Mouse (Mus musculus): ENCODE data around the gene Slc8a3. TPM values are rescaled to one million over a fixed set of nuclear protein-coding genes. Genes with fewer than 3 reads are reported as not detected.

Gene Slc8a3
- polyA plus RNA-seq, 1 experiment from 2014 or later, result 0.05 TPM

GRCm38 (mm10) chr12:81235456-81236330 lies 97.3 kb downstream of the Slc8a3 start:
- Histone ChIP-seq H3K4me3 (no peak overlapping the region), H3K27ac (no peak overlapping the region), H3K36me3 (no peaks in the 10 kb centered on the region), H3K4me1 (no peaks in the 10 kb centered on the region), H3K27me3 (replicated peaks) (no peaks in the 10 kb centered on the region), H3K9me3 (replicated peaks) (no peaks in the 10 kb centered on the region), H3K9ac (no peak overlapping the region), H3K4me2 (no peak overlapping the region)
- 62% methylated on average over 10 of the region's 10 CpGs for WGBS (ENCODE audit: insufficient replicate concordance)
- ATAC-seq, result no peak

GRCm38 (mm10) chr12:81233746-81234380 lies 99.1 kb downstream of the Slc8a3 start:
- Histone ChIP-seq H3K36me3 (no peaks in the 10 kb centered on the region), H3K27ac (no peak overlapping the region), H3K9ac (no peak overlapping the region), H3K4me2 (no peak overlapping the region), H3K9me3 (replicated peaks) (no peaks in the 10 kb centered on the region), H3K4me3 (no peak overlapping the region), H3K27me3 (replicated peaks) (no peaks in the 10 kb centered on the region), H3K4me1 (no peaks in the 10 kb centered on the region)
- 67% methylated on average over 1 of the region's 1 CpGs for WGBS (ENCODE audit: insufficient replicate concordance)
- no peak for ATAC-seq

DNA sequence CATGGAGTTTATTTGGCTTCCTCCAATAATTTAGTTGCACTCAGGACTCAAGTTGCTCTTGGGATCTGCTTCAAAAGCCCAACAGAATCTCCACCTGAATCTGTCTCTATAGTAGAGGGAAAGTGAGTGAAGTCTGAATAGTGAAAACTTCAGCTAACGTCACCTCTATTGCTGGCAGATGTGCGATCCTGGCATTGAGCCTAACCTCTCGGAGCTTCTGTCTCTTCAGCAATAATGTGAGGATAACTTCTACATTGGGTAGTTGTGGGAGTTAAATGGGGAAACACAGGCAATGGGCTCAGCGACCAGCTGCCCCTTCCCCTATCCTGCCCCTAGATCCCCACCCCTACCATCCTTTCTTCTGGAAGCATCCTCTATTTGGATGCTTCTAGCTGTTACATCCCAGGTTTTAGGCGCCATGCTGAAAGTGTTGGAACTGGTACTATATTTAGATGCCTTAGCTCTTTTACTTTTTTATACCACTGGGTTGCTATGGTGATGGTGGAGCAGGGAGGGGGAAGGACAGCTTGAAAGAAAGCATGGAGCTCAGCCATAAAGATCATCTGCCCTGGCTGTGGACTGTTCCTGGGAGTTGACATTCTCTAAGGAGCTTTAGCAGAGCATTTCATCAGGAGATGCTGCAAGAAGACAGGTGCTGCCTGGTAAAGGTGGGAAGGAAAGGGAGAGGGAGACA lies 105.1 kb downstream of the Slc8a3 start:
- no peak overlapping the region for H3K4me2 ChIP-seq
- H3K9ac ChIP-seq, result no peak overlapping the region
- H3K36me3 ChIP-seq, result no peaks in the 10 kb centered on the region
- no peaks in the 10 kb centered on the region for H3K4me1 ChIP-seq
- no peaks in the 10 kb centered on the region for H3K27me3 ChIP-seq (replicated peaks)
- 52% methylated on average over 5 of the region's 5 CpGs for WGBS (ENCODE audit: insufficient replicate concordance)
- H3K4me3 ChIP-seq, result no peak overlapping the region
- ATAC-seq, result no peak
- no peak overlapping the region for H3K27ac ChIP-seq
- no peaks in the 10 kb centered on the region for H3K9me3 ChIP-seq (replicated peaks)

GRCm38 (mm10) chr12:81226590-81226989 lies 106.4 kb downstream of the Slc8a3 start:
- Histone ChIP-seq H3K36me3 (no peaks in the 10 kb centered on the region), H3K4me1 (no peaks in the 10 kb centered on the region), H3K9me3 (replicated peaks) (no peaks in the 10 kb centered on the region), H3K27ac (no peak overlapping the region), H3K4me2 (no peak overlapping the region), H3K27me3 (replicated peaks) (no peaks in the 10 kb centered on the region), H3K9ac (no peak overlapping the region), H3K4me3 (no peak overlapping the region)
- 45% methylated on average over 3 of the region's 3 CpGs for WGBS (ENCODE audit: insufficient replicate concordance)
- ATAC-seq, result no peak

DNA sequence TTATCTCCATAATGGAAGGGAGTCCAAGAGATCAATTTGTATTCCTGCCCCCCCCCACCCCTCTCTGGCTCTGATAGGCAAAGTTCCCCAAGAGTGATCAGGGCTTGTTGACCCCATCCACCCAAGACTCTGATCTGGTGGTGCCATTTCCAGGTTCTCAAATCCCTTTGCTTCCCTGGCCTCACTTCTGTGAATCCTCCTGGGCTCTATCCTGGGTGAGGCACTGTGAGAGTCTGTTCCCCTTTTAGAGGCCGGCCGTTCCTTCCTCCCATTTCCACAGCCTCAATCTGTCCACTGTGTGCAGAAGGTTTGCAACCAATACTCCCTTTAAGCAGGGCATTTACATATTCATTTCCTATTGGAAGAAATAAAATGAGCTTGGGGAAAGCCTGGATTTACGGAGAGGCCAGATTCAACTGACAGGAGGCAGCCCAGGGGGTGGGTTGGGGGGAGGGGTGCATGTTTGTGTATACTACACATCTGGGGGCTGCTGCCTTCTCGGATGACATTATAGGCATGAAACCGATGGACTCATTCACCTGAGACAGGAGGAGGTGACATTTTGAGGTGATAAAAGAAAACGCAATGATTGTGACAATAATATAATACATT lies 106.9 kb downstream of the Slc8a3 start:
- 39% methylated on average over 6 of the region's 6 CpGs for WGBS (ENCODE audit: insufficient replicate concordance)
- H3K27me3 ChIP-seq (replicated peaks), result no peaks in the 10 kb centered on the region
- no peak overlapping the region for H3K27ac ChIP-seq
- H3K4me3 ChIP-seq, result no peak overlapping the region
- no peaks in the 10 kb centered on the region for H3K9me3 ChIP-seq (replicated peaks)
- no peaks in the 10 kb centered on the region for H3K36me3 ChIP-seq
- no peaks in the 10 kb centered on the region for H3K4me1 ChIP-seq
- H3K4me2 ChIP-seq, result no peak overlapping the region
- H3K9ac ChIP-seq, result no peak overlapping the region
- ATAC-seq, result no peak

- Histone ChIP-seq H3K9me3 (replicated peaks) (no peaks in the 10 kb centered on the region), H3K4me2 (no peak overlapping the region), H3K27ac (no peak overlapping the region), H3K9ac (no peak overlapping the region), H3K4me1 (no peaks in the 10 kb centered on the region), H3K4me3 (no peak overlapping the region), H3K27me3 (replicated peaks) (no peaks in the 10 kb centered on the region), H3K36me3 (no peaks in the 10 kb centered on the region)
- no peak for ATAC-seq
- 54% methylated on average over 2 of the region's 2 CpGs for WGBS (ENCODE audit: insufficient replicate concordance)
These were observed 108.1 kb downstream of the Slc8a3 start for GRCm38 (mm10) chr12:81224843-81225242.

GRCm38 (mm10) chr12:81223276-81223675 lies 109.7 kb downstream of the Slc8a3 start:
- H3K4me1 ChIP-seq, result no peaks in the 10 kb centered on the region
- H3K9me3 ChIP-seq (replicated peaks), result no peaks in the 10 kb centered on the region
- 46% methylated on average over 2 of the region's 2 CpGs for WGBS (ENCODE audit: insufficient replicate concordance)
- H3K4me3 ChIP-seq, result no peak overlapping the region
- no peak overlapping the region for H3K9ac ChIP-seq
- no peak for ATAC-seq
- no peaks in the 10 kb centered on the region for H3K36me3 ChIP-seq
- no peak overlapping the region for H3K27ac ChIP-seq
- no peaks in the 10 kb centered on the region for H3K27me3 ChIP-seq (replicated peaks)
- no peak overlapping the region for H3K4me2 ChIP-seq

DNA sequence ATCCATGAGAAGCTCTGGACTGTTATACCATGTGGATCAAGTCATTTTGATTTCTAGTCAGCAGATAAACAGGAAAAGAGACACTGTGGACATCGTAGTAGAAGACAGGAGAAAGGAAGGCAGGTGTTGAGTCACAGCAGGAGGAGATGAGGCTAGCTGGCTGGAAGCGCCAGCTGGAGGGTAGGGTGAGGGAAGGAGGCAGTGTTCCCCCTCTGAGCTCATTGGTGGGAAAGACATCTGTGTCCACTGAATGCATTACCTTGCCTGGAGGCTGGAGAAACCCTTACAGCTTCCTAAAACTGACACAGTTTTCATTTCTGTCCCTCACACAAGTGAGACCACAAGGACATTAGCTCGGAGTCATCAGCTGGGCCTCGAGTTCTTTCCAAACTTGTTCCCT lies 113.6 kb downstream of the Slc8a3 start:
- H3K4me3 ChIP-seq, result no peak overlapping the region
- no peaks in the 10 kb centered on the region for H3K27me3 ChIP-seq (replicated peaks)
- ATAC-seq, result no peak
- 45% methylated on average over 4 of the region's 4 CpGs for WGBS (ENCODE audit: insufficient replicate concordance)
- no peak overlapping the region for H3K9ac ChIP-seq
- no peak overlapping the region for H3K4me2 ChIP-seq
- no peak overlapping the region for H3K27ac ChIP-seq
- H3K9me3 ChIP-seq (replicated peaks), result no peaks in the 10 kb centered on the region
- no peaks in the 10 kb centered on the region for H3K36me3 ChIP-seq
- no peaks in the 10 kb centered on the region for H3K4me1 ChIP-seq

DNA sequence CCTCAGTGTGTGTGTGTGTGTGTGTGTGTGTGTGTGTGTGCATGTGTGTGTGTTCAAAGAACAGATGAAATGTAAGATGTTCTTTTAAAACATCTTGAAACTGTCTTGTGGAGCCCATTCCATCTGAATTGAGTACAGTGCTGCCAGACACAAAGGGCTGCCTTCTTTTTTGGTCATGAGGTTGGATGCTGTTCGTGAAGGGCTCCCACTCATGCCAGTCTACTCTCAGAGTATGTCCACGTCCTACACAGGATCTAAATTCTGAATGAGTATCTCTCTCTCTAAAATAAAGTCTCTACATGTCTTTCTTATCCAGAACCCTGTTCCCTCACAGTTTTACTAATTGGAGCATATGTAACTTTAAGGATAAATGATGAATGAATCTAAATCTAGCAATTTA lies 124.4 kb downstream of the Slc8a3 start:
- no peak for ATAC-seq
- no peak overlapping the region for H3K27ac ChIP-seq
- H3K9me3 ChIP-seq (replicated peaks), result no peaks in the 10 kb centered on the region
- H3K4me1 ChIP-seq, result no peaks in the 10 kb centered on the region
- no peak overlapping the region for H3K4me3 ChIP-seq
- no peak overlapping the region for H3K4me2 ChIP-seq
- 26% methylated on average over 2 of the region's 2 CpGs for WGBS (ENCODE audit: insufficient replicate concordance)
- H3K27me3 ChIP-seq (replicated peaks), result no peaks in the 10 kb centered on the region
- no peak overlapping the region for H3K9ac ChIP-seq
- H3K36me3 ChIP-seq, result no peaks in the 10 kb centered on the region

DNA sequence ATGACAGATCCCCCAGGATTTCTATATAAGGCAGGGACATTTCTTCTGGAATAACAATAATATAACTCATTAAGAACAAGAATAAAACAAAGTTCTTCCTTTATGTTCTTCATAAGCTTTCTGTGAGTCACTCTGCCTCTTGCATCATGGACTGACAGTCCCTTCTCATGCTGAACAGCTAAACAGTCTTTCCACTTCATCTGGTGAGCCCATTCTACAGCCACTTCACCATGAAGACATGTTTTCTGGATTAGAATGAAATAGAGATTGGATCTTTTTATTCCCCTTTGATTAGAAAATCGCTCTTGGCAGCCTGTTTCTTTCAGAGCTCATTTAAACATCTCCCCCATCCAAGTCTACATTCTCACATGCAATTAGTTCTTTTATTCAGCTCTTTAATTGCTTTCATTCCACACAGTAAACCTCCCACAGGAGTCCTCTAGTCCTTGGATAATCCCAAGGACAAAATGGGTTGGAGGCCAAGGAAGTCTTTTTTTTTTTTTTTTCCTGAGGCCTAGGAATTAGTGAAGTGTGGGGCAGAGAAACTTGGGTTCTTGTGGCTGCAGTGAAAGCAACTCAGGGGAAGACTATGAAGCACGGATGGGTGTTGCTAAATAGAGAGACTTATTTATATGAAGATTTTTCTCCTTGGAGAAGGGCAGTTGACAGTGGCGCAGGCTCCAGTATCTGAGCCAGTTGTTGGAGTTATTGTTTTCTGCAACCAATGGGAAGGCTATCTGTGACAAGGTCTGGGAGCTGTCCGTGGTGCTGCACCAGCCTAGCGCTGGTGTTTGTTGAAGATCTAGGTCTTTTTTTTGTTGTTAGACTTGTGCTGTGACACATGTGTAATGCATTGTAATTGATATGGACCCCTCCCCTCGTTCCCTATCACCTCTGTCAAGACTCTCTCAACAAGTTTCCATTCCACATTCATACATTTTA lies 127.1 kb downstream of the Slc8a3 start:
- H3K9ac ChIP-seq, result no peak overlapping the region
- 18% methylated on average over 6 of the region's 6 CpGs for WGBS (ENCODE audit: insufficient replicate concordance)
- H3K27ac ChIP-seq, result no peak overlapping the region
- no peaks in the 10 kb centered on the region for H3K36me3 ChIP-seq
- ATAC-seq, result no peak
- no peak overlapping the region for H3K4me3 ChIP-seq
- no peaks in the 10 kb centered on the region for H3K4me1 ChIP-seq
- H3K9me3 ChIP-seq (replicated peaks), result no peaks in the 10 kb centered on the region
- H3K4me2 ChIP-seq, result no peak overlapping the region
- no peaks in the 10 kb centered on the region for H3K27me3 ChIP-seq (replicated peaks)

DNA sequence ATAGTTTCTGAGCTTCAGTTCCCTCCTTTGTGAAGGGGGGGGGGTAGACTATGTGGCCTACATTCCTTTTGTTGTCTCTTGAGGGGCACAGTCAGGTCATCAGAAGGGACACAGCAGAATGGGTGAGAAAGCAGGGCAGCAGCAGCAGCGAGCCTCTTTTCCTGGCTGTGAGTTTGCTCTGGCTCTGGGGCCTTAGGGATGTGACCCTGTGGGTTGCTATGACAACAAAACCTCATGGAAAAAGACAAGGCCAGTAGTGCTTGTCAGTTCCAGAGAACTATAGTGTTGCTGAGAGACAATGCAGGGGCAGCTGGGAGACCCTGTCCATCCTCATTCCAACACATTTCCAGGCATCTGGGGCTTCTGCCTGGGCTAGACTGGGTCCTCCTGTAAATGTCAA lies 129.8 kb downstream of the Slc8a3 start:
- Histone ChIP-seq H3K9me3 (replicated peaks) (no peaks in the 10 kb centered on the region), H3K9ac (no peak overlapping the region), H3K4me2 (no peak overlapping the region), H3K4me1 (0 out of 2 replicates have a peak, but pooled peaks cover 4% of the 10 kb centered on the region), H3K27ac (no peak overlapping the region), H3K4me3 (no peak overlapping the region), H3K27me3 (replicated peaks) (no peaks in the 10 kb centered on the region), H3K36me3 (no peaks in the 10 kb centered on the region)
- no peak for ATAC-seq
- 34% methylated on average over 1 of the region's 1 CpGs for WGBS (ENCODE audit: insufficient replicate concordance)

Measured in liver, embryonic 12.5 days (tissue).